Mouse (Mus musculus): ENCODE measurements around the gene Dgka. TPM values are rescaled to one million over a fixed set of nuclear protein-coding genes. Genes with fewer than 3 reads are reported as not detected.
"Not testable (repeated sequence)": the region's sequence is repeated elsewhere in the genome, so short reads cannot be mapped to it uniquely, and the experiment has no call there.

Dgka gene
- polyA plus RNA-seq, 1 experiment from 2014 or later = 4.7 TPM

DNA sequence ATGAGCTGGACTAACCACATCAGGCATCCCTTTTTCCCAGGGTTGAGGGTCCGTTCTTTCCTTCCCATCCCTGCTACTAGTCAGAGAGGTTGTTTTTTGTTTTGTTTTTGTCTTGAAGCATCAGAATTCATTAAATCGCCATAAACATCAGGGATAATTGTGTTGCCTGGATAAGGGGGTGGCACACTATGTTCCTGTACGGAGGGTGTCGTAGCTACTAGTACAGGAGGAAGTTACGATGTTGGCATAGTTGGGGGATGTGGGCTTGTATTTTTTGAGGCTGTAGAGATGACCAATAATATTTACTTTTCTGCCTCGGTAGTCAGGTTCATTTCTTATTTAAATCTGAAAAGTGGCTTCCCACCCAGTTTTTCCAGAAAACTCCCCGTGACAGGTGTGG lies 1.4 kb downstream of the Dgka start:
- Histone ChIP-seq H3K27ac (ENCODE audit: low read depth, low read length) (no peak overlapping the region), H3K27me3 (ENCODE audit: control insufficient read depth, insufficient read depth, low read length) (peaks cover 12% of the 10 kb centered on the region; the same call in 1 of the 2 replicates), H3K4me3 (ENCODE audit: low read length) (peak overlapping the region; percentile 57), H3K4me1 (ENCODE audit: control insufficient read depth, insufficient read depth, low read length) (peaks cover 11% of the 10 kb centered on the region; the same call in 1 of the 2 replicates), H3K4me2 (replicated peaks; ENCODE audit: low read depth, low read length) (peak overlapping the region; percentile 95), H3K9me3 (ENCODE audit: control insufficient read depth, low read length) (no peaks in the 10 kb centered on the region), H3K9ac (ENCODE audit: low read depth, low read length) (peak overlapping the region; percentile 67; the same call in 1 of the 2 replicates), H3K36me3 (ENCODE audit: control insufficient read depth, insufficient read depth, low read length) (no peaks in the 10 kb centered on the region)
- no peak for ATAC-seq (ENCODE audit: low FRiP score, low TSS enrichment)
- 5% methylated on average over 7 of the region's 7 CpGs for WGBS

DNA sequence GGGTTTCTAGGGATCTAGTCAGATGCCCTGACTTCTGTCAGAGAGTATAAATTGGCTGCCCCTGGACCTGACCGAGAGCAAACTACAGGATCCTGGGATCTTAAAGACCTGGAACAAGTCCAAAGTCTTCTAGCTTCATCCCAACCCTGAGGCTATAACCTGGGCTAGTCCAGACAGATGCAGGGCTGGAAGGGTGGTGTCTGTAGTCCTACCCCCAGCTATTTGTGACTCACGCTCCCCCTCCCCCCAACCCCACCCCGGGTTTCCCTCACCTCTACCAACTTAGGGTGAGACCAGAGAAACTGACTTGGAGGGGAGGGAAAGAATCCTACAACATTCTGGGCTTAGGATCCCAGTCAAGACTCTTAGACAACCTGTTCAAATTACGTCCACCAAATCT lies 2.0 kb downstream of the Dgka start:
- no peak for ATAC-seq (ENCODE audit: low FRiP score, low TSS enrichment)
- H3K4me2 ChIP-seq (replicated peaks; ENCODE audit: low read depth, low read length) = peak overlapping the region; percentile 95
- WGBS = 32% methylated on average over 4 of the region's 4 CpGs
- H3K4me3 ChIP-seq (ENCODE audit: low read length) = peak overlapping the region; percentile 57; the same call in 1 of the 2 replicates
- H3K27me3 ChIP-seq (ENCODE audit: control insufficient read depth, insufficient read depth, low read length) = peaks cover 12% of the 10 kb centered on the region; the same call in 1 of the 2 replicates
- no peaks in the 10 kb centered on the region for H3K36me3 ChIP-seq (ENCODE audit: control insufficient read depth, insufficient read depth, low read length)
- H3K9me3 ChIP-seq (ENCODE audit: control insufficient read depth, low read length) = no peaks in the 10 kb centered on the region
- H3K9ac ChIP-seq (ENCODE audit: low read depth, low read length) = no peak overlapping the region
- H3K27ac ChIP-seq (ENCODE audit: low read depth, low read length) = no peak overlapping the region
- peaks cover 11% of the 10 kb centered on the region; the same call in 1 of the 2 replicates for H3K4me1 ChIP-seq (ENCODE audit: control insufficient read depth, insufficient read depth, low read length)

DNA sequence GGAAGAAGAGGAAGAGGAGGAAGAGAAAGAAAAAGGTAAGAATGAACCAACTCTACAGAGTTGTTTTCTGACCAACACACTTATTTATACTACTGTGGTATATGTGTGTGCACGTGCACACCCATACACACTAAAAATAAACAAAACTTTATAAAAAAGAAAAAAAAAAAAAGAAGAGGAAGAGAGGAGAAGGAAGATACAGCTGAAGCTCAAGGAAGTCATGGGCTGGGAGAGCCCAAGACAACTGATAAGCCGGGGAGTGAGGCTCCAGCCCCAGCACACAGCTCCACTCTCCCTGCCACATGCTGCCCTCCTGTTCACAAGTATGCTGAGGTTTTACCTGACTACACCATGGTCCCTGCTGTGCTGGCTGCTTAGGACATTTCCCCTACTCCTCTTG lies 4.4 kb downstream of the Dgka start:
- ATAC-seq (ENCODE audit: low FRiP score, low TSS enrichment) = no peak
- 71% methylated on average over 2 of the region's 2 CpGs for WGBS
- no peaks in the 10 kb centered on the region for H3K36me3 ChIP-seq (ENCODE audit: control insufficient read depth, insufficient read depth, low read length)

DNA sequence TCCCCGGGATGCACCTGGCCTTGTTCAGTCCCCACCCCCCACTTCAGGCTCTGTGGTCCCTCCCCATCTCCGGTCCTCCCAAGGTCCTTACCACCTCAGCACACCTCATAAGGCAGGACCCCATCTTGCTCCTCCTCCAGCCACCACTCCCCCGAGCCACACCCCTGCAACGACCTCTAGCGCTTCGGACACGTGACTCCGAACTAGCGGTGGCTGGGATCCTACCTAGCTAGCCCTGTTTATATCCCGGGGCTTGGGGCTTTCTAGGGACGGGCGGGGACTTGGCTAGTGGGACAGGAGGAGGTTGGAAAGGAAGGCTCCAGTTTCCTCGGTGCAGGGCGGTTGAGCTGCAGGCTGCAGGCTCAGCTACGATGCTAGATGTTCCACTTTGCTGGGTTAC lies 7.2 kb downstream of the Dgka start:
- H3K9ac ChIP-seq (ENCODE audit: low read depth, low read length) = no peak overlapping the region
- no peaks in the 10 kb centered on the region for H3K9me3 ChIP-seq (ENCODE audit: control insufficient read depth, low read length)
- 3% methylated on average over 15 of the region's 15 CpGs for WGBS
- peak; percentile 71 for ATAC-seq (ENCODE audit: low FRiP score, low TSS enrichment)
- H3K27me3 ChIP-seq (ENCODE audit: control insufficient read depth, insufficient read depth, low read length) = peaks cover 8% of the 10 kb centered on the region; the same call in 1 of the 2 replicates
- peak overlapping the region; percentile 20 for H3K4me3 ChIP-seq (ENCODE audit: low read length)
- H3K36me3 ChIP-seq (ENCODE audit: control insufficient read depth, insufficient read depth, low read length) = no peaks in the 10 kb centered on the region
- no peaks in the 10 kb centered on the region for H3K4me1 ChIP-seq (ENCODE audit: control insufficient read depth, insufficient read depth, low read length)
- H3K27ac ChIP-seq (ENCODE audit: low read depth, low read length) = no peak overlapping the region
- peak overlapping the region; percentile 39 for H3K4me2 ChIP-seq (replicated peaks; ENCODE audit: low read depth, low read length)

More for the DNA sequence above, 4.4 kb downstream of the Dgka start:
- Histone ChIP-seq H3K9me3 (ENCODE audit: control insufficient read depth, low read length) (no peaks in the 10 kb centered on the region), H3K4me3 (ENCODE audit: low read length) (no peak overlapping the region), H3K4me2 (replicated peaks; ENCODE audit: low read depth, low read length) (no peak overlapping the region), H3K27ac (ENCODE audit: low read depth, low read length) (no peak overlapping the region), H3K9ac (ENCODE audit: low read depth, low read length) (no peak overlapping the region), H3K4me1 (ENCODE audit: control insufficient read depth, insufficient read depth, low read length) (peaks cover 9% of the 10 kb centered on the region; the same call in 1 of the 2 replicates), H3K27me3 (ENCODE audit: control insufficient read depth, insufficient read depth, low read length) (peaks cover 12% of the 10 kb centered on the region; the same call in 1 of the 2 replicates)

DNA sequence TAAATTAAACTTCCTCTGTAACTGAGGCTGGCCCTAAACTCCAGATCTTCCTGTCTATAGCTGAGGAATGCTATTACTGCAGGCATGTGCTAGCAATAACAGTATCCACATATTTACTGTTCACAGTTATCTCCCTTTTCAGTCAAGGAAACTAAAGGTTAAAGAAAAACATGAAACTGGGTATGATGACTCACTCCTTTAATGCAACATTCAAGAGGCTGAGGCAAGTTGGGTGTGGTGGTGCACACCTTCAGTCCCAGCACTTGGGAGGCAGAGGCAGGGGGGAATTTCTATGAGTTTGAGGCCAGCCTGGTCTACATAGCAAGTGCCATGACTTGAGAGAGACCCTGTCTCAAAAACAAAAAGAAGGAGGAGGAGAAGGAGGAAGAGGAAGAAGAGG lies 12.7 kb downstream of the Dgka start:
- no peak overlapping the region for H3K4me2 ChIP-seq (replicated peaks; ENCODE audit: low read depth, low read length)
- H3K27ac ChIP-seq (ENCODE audit: low read depth, low read length) = no peak overlapping the region
- no peak overlapping the region for H3K4me3 ChIP-seq (ENCODE audit: low read length)
- no peaks in the 10 kb centered on the region for H3K36me3 ChIP-seq (ENCODE audit: control insufficient read depth, insufficient read depth, low read length)
- no peaks in the 10 kb centered on the region for H3K4me1 ChIP-seq (ENCODE audit: control insufficient read depth, insufficient read depth, low read length)
- no peaks in the 10 kb centered on the region for H3K27me3 ChIP-seq (ENCODE audit: control insufficient read depth, insufficient read depth, low read length)
- H3K9ac ChIP-seq (ENCODE audit: low read depth, low read length) = no peak overlapping the region
- no peaks in the 10 kb centered on the region for H3K9me3 ChIP-seq (ENCODE audit: control insufficient read depth, low read length)
- no peak for ATAC-seq (ENCODE audit: low FRiP score, low TSS enrichment)

DNA sequence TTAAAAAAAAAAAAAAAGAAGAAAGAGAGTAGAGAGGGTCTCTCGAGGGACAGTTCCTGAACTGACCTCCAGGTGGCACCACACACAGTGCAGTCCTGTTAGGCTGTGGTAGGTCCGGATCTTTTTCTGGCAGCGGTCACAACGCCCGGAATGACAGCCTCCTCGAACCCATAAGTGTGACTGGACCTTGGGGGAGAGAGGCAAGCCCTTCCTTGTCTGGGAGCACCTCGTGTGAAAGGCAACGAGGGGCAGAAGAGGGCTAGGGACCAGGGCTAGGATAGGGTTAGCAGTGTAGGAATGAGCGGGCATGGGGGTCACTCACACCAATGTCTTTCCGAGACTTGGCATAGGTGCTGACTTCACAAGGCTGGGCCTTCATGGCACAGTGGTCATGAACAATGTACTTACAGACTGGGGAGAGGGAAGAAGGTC lies 13.6 kb downstream of the Dgka start:
- Histone ChIP-seq H3K9me3 (ENCODE audit: control insufficient read depth, low read length) (no peaks in the 10 kb centered on the region), H3K4me2 (replicated peaks; ENCODE audit: low read depth, low read length) (no peak overlapping the region; the same call in 1 of the 2 replicates), H3K27ac (ENCODE audit: low read depth, low read length) (no peak overlapping the region), H3K4me1 (ENCODE audit: control insufficient read depth, insufficient read depth, low read length) (no peaks in the 10 kb centered on the region), H3K27me3 (ENCODE audit: control insufficient read depth, insufficient read depth, low read length) (no peaks in the 10 kb centered on the region), H3K36me3 (ENCODE audit: control insufficient read depth, insufficient read depth, low read length) (no peaks in the 10 kb centered on the region), H3K9ac (ENCODE audit: low read depth, low read length) (no peak overlapping the region), H3K4me3 (ENCODE audit: low read length) (no peak overlapping the region)
- peak; percentile 82 for ATAC-seq (ENCODE audit: low FRiP score, low TSS enrichment)
- 16% methylated on average over 10 of the region's 10 CpGs for WGBS

DNA sequence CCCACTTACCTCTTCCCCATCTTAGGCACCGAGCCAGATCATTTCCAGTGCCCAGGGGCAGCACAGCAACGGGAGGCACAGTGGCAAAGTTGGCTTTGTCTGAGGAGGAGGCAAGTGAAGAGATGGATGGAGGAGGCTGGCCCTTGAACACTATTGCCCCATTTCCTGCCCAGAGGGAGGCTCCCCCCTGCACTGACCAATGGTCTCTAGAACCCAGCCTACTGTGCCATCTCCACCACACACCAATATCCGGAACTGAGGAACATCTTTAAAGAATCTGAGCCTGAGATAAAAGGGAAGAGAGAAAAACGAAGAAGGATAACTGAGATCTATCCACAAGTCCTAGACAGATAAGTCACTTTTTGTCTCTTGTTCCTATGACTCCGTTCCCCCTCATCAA lies 16.6 kb downstream of the Dgka start:
- no peak overlapping the region for H3K27ac ChIP-seq (ENCODE audit: low read depth, low read length)
- no peak overlapping the region for H3K4me2 ChIP-seq (replicated peaks; ENCODE audit: low read depth, low read length)
- H3K4me3 ChIP-seq (ENCODE audit: low read length) = no peak overlapping the region
- H3K4me1 ChIP-seq (ENCODE audit: control insufficient read depth, insufficient read depth, low read length) = no peaks in the 10 kb centered on the region
- no peaks in the 10 kb centered on the region for H3K27me3 ChIP-seq (ENCODE audit: control insufficient read depth, insufficient read depth, low read length)
- no peaks in the 10 kb centered on the region for H3K9me3 ChIP-seq (ENCODE audit: control insufficient read depth, low read length)
- no peak for ATAC-seq (ENCODE audit: low FRiP score, low TSS enrichment)
- WGBS = 89% methylated on average over 5 of the region's 5 CpGs
- no peak overlapping the region for H3K9ac ChIP-seq (ENCODE audit: low read depth, low read length)
- H3K36me3 ChIP-seq (ENCODE audit: control insufficient read depth, insufficient read depth, low read length) = no peaks in the 10 kb centered on the region

DNA sequence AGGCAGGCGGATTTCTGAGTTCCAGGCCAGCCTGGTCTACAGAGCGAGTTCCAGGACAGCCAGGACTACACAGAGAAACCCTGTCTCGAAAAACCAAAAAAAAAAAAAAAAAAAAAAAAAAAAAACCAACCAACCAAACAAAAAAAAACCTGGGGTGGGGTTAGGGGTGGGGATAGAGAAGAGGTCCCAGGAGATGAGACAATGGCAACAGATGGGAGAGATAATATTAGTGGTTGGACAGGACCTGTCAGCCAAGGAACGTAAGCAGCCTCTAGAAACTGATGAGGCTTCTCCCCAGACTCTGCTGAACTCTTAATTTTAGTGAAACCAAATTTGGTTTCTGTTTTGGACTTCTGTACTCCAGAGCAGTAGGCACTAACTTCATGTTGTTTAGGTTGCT lies 19.2 kb downstream of the Dgka start:
- not testable (repeated sequence) for H3K4me2 ChIP-seq (replicated peaks; ENCODE audit: low read depth, low read length); H3K9me3 ChIP-seq (ENCODE audit: control insufficient read depth, low read length); H3K36me3 ChIP-seq (ENCODE audit: control insufficient read depth, insufficient read depth, low read length); H3K27ac ChIP-seq (ENCODE audit: low read depth, low read length); H3K4me3 ChIP-seq (ENCODE audit: low read length); H3K27me3 ChIP-seq (ENCODE audit: control insufficient read depth, insufficient read depth, low read length); H3K9ac ChIP-seq (ENCODE audit: low read depth, low read length); H3K4me1 ChIP-seq (ENCODE audit: control insufficient read depth, insufficient read depth, low read length); ATAC-seq (ENCODE audit: low FRiP score, low TSS enrichment)
- 67% methylated on average over 3 of the region's 4 CpGs for WGBS

DNA sequence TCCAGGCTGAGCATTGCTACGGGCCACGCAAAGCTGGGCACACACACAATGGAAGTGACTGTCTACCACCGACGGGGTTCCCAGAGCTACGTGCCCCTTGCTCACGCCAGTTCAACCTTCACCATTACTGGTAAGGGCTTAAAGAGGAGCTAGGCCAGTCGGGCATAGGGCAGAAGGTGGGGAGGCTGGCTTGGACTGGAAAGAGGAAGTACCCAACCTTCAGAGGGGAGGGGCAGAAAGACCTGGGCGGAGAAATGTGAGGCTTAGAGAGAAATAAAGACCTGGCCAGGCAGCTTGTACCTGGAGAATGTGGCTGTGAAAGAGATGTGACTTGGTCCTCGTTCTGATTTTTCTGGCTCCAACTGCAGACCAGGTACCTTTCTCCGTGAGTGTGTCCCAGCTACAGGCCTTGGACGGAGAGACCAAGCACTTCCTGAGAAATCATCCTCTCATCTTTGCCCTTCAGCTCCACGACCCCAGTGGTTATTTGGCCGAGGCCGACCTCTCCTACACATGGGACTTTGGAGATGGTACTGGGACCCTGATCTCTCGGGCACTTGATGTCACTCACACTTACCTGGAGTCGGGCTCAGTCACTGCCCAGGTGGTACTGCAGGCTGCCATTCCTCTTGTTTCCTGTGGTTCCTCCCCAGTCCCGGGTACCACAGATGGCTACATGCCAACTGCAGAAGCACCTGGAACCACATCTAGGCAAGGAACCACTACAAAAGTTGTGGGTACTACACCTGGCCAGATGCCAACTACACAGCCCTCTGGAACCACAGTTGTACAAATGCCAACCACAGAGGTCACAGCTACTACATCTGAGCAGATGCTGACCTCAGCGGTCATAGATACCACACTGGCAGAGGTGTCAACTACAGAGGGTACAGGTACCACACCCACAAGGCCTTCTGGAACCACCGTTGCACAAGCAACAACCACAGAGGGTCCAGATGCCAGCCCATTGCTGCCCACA lies 28.8 kb downstream of the Dgka start:
- H3K4me2 ChIP-seq (replicated peaks; ENCODE audit: low read depth, low read length) = no peak overlapping the region
- H3K9ac ChIP-seq (ENCODE audit: low read depth, low read length) = no peak overlapping the region
- 87% methylated on average over 19 of the region's 19 CpGs for WGBS

More for the DNA sequence above, 28.8 kb downstream of the Dgka start:
- no peaks in the 10 kb centered on the region for H3K9me3 ChIP-seq (ENCODE audit: control insufficient read depth, low read length)
- H3K36me3 ChIP-seq (ENCODE audit: control insufficient read depth, insufficient read depth, low read length) = no peaks in the 10 kb centered on the region
- no peak overlapping the region for H3K4me3 ChIP-seq (ENCODE audit: low read length)
- no peaks in the 10 kb centered on the region for H3K27me3 ChIP-seq (ENCODE audit: control insufficient read depth, insufficient read depth, low read length)
- H3K4me1 ChIP-seq (ENCODE audit: control insufficient read depth, insufficient read depth, low read length) = no peaks in the 10 kb centered on the region
- H3K27ac ChIP-seq (ENCODE audit: low read depth, low read length) = no peak overlapping the region
- no peak for ATAC-seq (ENCODE audit: low FRiP score, low TSS enrichment)
